Comparison of ENCODE assay signal across 9 mouse cellular contexts in genomic region chr8:77617916-77618315, GRCm38 (mm10). TPM values are rescaled to one million over a fixed set of nuclear protein-coding genes. Genes with fewer than 3 reads are reported as not detected.
DNase-seq lines count a peak whose midpoint lies in the region; ATAC-seq and TF ChIP-seq lines count a peak whose summit lies in the region.
"Had no signal": no experiment of that assay in that cellular context is flagged by ENCODE, and none has a peak within 500 bp of the region (broad histone marks: within the 10 kb centered on the region; RNA-seq: fewer than 3 reads in every experiment).

No protein-coding gene starts in this region.

- 60% methylated on average over 2 of the region's 2 CpGs for WGBS in hindbrain, postnatal 0 days
- 75% methylated on average over 2 of the region's 2 CpGs for WGBS in hindbrain, embryonic 11.5 days

- H3K4me2 ChIP-seq in hindbrain, postnatal 0 days (ENCODE audit: low read depth, low read length): no peak overlapping the region
- no peak overlapping the region for H3K4me2 ChIP-seq in hindbrain, embryonic 11.5 days (replicated peaks; ENCODE audit: low read depth, low read length)
- H3K4me2 ChIP-seq: limb, embryonic 13.5 days had no signal

- no peaks in the 10 kb centered on the region for H3K9me3 ChIP-seq in hindbrain, postnatal 0 days (ENCODE audit: low read length)
- H3K9me3 ChIP-seq in hindbrain, embryonic 11.5 days (ENCODE audit: control insufficient read depth, low read length): no peaks in the 10 kb centered on the region
- H3K9me3 ChIP-seq: limb, embryonic 13.5 days had no signal

- peak; percentile 68 for TF ChIP-seq CTCF in hindbrain, postnatal 0 days (IDR thresholded peaks at IDR 0.05; ENCODE audit: low read depth)

- peak; percentile 69; the same call in 1 of the 2 replicates for ATAC-seq in hindbrain, postnatal 0 days
- ATAC-seq in hindbrain, embryonic 11.5 days (ENCODE audit: low FRiP score): no peak

- H3K9ac ChIP-seq in hindbrain, postnatal 0 days (replicated peaks; ENCODE audit: low read length): no peak overlapping the region
- H3K9ac ChIP-seq in hindbrain, embryonic 11.5 days (ENCODE audit: low read depth, low read length): no peak overlapping the region
- H3K9ac ChIP-seq: limb, embryonic 13.5 days had no signal

- H3K4me1 ChIP-seq in hindbrain, postnatal 0 days (ENCODE audit: insufficient read depth, low read length): no peaks in the 10 kb centered on the region
- H3K4me1 ChIP-seq in hindbrain, embryonic 11.5 days (replicated peaks; ENCODE audit: control insufficient read depth, insufficient read depth, low read length): no peaks in the 10 kb centered on the region

- no peak overlapping the region for H3K27ac ChIP-seq in hindbrain, postnatal 0 days
- no peak overlapping the region for H3K27ac ChIP-seq in hindbrain, embryonic 11.5 days (ENCODE audit: low read depth, low read length)
- H3K27ac ChIP-seq: limb, embryonic 13.5 days had no signal

- no peaks in the 10 kb centered on the region for H3K27me3 ChIP-seq in hindbrain, postnatal 0 days (ENCODE audit: insufficient read depth, low read length)
- no peaks in the 10 kb centered on the region for H3K27me3 ChIP-seq in hindbrain, embryonic 11.5 days (ENCODE audit: control insufficient read depth, insufficient read depth, low read length)
- H3K27me3 ChIP-seq: limb, embryonic 13.5 days had no signal

- no peaks in the 10 kb centered on the region for H3K36me3 ChIP-seq in hindbrain, postnatal 0 days (ENCODE audit: insufficient read depth, low read length)
- H3K36me3 ChIP-seq in hindbrain, embryonic 11.5 days (ENCODE audit: control insufficient read depth, insufficient read depth, low read length): no peaks in the 10 kb centered on the region
- H3K36me3 ChIP-seq: limb, embryonic 13.5 days had no signal

- DNase-seq in hindbrain, postnatal 0 days (ENCODE audit: low spot score): peak; percentile 75
- DNase-seq in hindbrain, embryonic 11.5 days (ENCODE audit: low spot score): no peak
- DNase-seq in A20 (ENCODE audit: low read depth, low spot score): peak; percentile 28
- DNase-seq in ZHBTc4 (ENCODE audit: low read depth, low spot score): peak; percentile 72
- DNase-seq in gastrocnemius, postnatal 25 days: peak; percentile 7
- peak; percentile 67 for DNase-seq in kidney, postnatal 14 days
- DNase-seq in ovary, adult 18-20 months (ENCODE audit: low spot score): peak; percentile 20
- no peak for DNase-seq in spleen, adult 12 weeks (ENCODE audit: low spot score)

- H3K4me3 ChIP-seq in hindbrain, postnatal 0 days (ENCODE audit: low read length): no peak overlapping the region
- H3K4me3 ChIP-seq in hindbrain, embryonic 11.5 days (ENCODE audit: low read depth, low read length): no peak overlapping the region
- H3K4me3 ChIP-seq: limb, embryonic 13.5 days had no signal

RNA-seq across cellular contexts. Expression of gene Tmem184c, which starts 7.4 kb away (rescaled TPM):
- total RNA-seq in hindbrain, postnatal 0 days (2014; rRNA removed): 47.6 and 59.2 TPM in 2 replicates
- 65.3 and 66.5 TPM in 2 replicates for polyA plus RNA-seq in hindbrain, postnatal 0 days (2015; fragmentation: Nextera tagmentation; extraction: Ambion mirVana)
- 61.0 and 62.9 TPM in 2 replicates for polyA plus RNA-seq in hindbrain, embryonic 11.5 days (2014; fragmentation: Nextera tagmentation; extraction: Ambion mirVana)
- 1 to 10 TPM; 9.2 to 9.7 TPM for total RNA-seq in gastrocnemius, postnatal 25 days (2021)

Comparison
In these comparisons a context has a peak if more than half of its experiments do, and no peak if none do; other contexts are left out.
1. DNase-seq: peak in hindbrain, postnatal 0 days (single experiment), A20 (single experiment), ZHBTc4 (single experiment), gastrocnemius, postnatal 25 days (single experiment), kidney, postnatal 14 days (single experiment) and ovary, adult 18-20 months (single experiment); none in hindbrain, embryonic 11.5 days (single experiment) and spleen, adult 12 weeks (single experiment).